Mouse (Mus musculus): ENCODE measurements around the gene Depdc5. TPM values are rescaled to one million over a fixed set of nuclear protein-coding genes. Genes with fewer than 3 reads are reported as not detected.
"Not testable (repeated sequence)": the region's sequence is repeated elsewhere in the genome, so short reads cannot be mapped to it uniquely, and the experiment has no call there.

Depdc5 gene
- total and polyA plus RNA-seq, 3 experiments: 21.1 to 39.3 (median 36.6) TPM

DNA sequence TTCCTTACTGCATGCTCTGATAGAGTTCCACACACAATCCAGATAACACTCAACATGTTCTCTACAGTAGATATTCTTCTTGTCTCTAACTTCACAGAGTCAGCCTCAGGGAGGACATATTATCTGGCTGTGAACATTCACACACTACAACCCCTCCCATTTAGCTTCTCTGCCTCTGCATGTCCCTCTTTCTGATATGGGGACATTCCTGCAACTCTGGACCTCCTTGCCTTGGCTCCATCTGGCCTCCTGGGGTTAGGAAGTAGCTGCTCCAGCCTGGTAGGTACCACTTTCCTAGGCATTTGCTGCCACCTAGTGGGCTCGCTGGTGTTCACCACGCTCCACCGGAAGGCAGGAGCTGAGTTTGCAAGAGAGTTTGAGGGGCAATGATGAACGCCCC, 169.6 kb downstream of the Depdc5 start (continued):
- no peak for TF ChIP-seq RCOR1 (conservative IDR thresholded peaks at IDR 0.05; ENCODE audit: low read depth, low read length)

DNA sequence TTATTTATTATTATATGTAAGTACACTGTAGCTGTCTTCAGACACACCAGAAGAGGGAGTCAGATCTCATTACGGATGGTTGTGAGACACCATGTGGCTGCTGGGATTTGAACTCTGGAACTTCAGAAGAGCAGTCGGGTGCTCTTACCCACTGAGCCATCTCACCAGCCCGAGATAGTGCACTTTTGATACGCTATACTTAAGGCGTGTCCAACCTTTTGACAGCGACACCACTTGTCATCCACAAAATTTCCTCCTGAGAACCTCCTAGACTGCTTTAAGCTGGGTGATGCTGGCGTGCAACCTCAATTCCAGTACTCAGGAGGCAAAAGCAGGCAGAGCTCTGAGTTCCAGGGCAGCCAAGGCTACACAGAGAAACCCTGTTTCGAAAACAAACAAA, 170.1 kb downstream of the Depdc5 start:
- H3K79me2 ChIP-seq (replicated peaks; ENCODE audit: control insufficient read depth, extremely low read depth, insufficient read depth, poor library complexity, severe bottlenecking); DNase-seq (ENCODE audit: extremely low read depth); H3K4me3 ChIP-seq (replicated peaks in 1 of 3; ENCODE audit: low read depth in 2 of 3, low read length in 2 of 3, poor library complexity in 1 of 3); H3K9ac ChIP-seq (ENCODE audit: insufficient read depth, low read depth); H3K4me2 ChIP-seq (ENCODE audit: insufficient read depth, low read depth, poor library complexity, severe bottlenecking); H3K36me3 ChIP-seq (replicated peaks in 1 of 2; ENCODE audit: control insufficient read depth in 1 of 2, insufficient read depth in 1 of 2, low read length in 1 of 2); H3K27ac ChIP-seq (ENCODE audit: insufficient read depth, low read depth); H3K9me3 ChIP-seq (replicated peaks; ENCODE audit: low read length); H3K27me3 ChIP-seq (replicated peaks); dilution Hi-C loops (cut with MboI; ENCODE audit: extremely low pct_ligation_motif_present, extremely low pct_unique_long_range_greater_than_20kb, low sequenced_read_pairs): not testable (repeated sequence)
- H3K4me1 ChIP-seq (ENCODE audit: control insufficient read depth in 1 of 2, insufficient read depth in 2 of 2): peaks cover 2 to 10% of the 10 kb centered on the region in 2 experiments
- TF ChIP-seq TBP (conservative IDR thresholded peaks at IDR 0.05; ENCODE audit: low read depth, low read length) (peak; percentile 92), CTCF (conservative IDR thresholded peaks at IDR 0.05 in 1 of 2, IDR thresholded peaks at IDR 0.05 in 1 of 2; ENCODE audit: low read depth in 2 of 2, low read length in 2 of 2) (0 out of 4 replicates have a peak, but pooled peaks of 1 of the 2 experiments have one; percentile 0)
- in situ Hi-C loops (cut with MboI; ENCODE audit: low pct_ligation_motif_present, low pct_unique_long_range_greater_than_20kb, low sequenced_read_pairs): loop anchor here (25.0 kb wide), 1 partner anchor 446 kb away; no protein-coding TSS in a partner anchor

DNA sequence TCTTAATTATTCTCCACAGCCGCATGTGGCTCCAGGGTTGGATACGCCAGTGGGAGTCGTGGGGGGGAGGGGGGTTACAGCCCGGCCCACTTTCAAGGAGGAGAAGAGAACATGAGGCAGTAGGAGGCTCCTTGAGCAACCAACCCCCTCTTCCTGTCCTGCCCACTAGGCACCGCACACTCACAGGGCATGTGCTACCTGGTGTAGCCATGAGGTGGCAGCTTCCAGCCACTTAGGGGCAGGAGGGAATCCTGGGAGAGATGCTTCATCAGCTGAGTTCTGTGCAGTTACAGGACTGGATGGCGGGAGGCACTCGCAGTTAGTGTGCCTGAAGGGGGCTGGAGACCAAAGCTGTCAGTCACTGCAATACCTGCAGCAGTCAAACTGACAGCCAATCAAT, 170.6 kb downstream of the Depdc5 start:
- H3K4me2 ChIP-seq (ENCODE audit: insufficient read depth, low read depth, poor library complexity, severe bottlenecking): no peak overlapping the region
- H3K36me3 ChIP-seq (replicated peaks in 1 of 2; ENCODE audit: control insufficient read depth in 1 of 2, insufficient read depth in 1 of 2, low read length in 1 of 2): peaks cover 0 to 5% of the 10 kb centered on the region in 2 experiments
- H3K4me1 ChIP-seq (ENCODE audit: control insufficient read depth in 1 of 2, insufficient read depth in 2 of 2): peaks cover 3 to 14% of the 10 kb centered on the region in 2 experiments
- dilution Hi-C loops (cut with MboI; ENCODE audit: extremely low pct_ligation_motif_present, extremely low pct_unique_long_range_greater_than_20kb, low sequenced_read_pairs): no loop called here
- no peak overlapping the region for H3K27ac ChIP-seq (ENCODE audit: insufficient read depth, low read depth)
- H3K9me3 ChIP-seq (replicated peaks; ENCODE audit: low read length): peaks cover 6% of the 10 kb centered on the region
- no peak overlapping the region for H3K4me3 ChIP-seq (replicated peaks in 1 of 3; ENCODE audit: low read depth in 2 of 3, low read length in 2 of 3, poor library complexity in 1 of 3)
- no peak overlapping the region for H3K9ac ChIP-seq (ENCODE audit: insufficient read depth, low read depth)
- DNase-seq (ENCODE audit: extremely low read depth): peak; percentile 76
- in situ Hi-C loops (cut with MboI; ENCODE audit: low pct_ligation_motif_present, low pct_unique_long_range_greater_than_20kb, low sequenced_read_pairs): loop anchor here (25.0 kb wide), 1 partner anchor 447 kb away; no protein-coding TSS in a partner anchor
- no peaks in the 10 kb centered on the region for H3K79me2 ChIP-seq (replicated peaks; ENCODE audit: control insufficient read depth, extremely low read depth, insufficient read depth, poor library complexity, severe bottlenecking)
- no peaks in the 10 kb centered on the region for H3K27me3 ChIP-seq (replicated peaks)
- TF ChIP-seq HCFC1 (IDR thresholded peaks at IDR 0.05; ENCODE audit: low read depth, low read length): no peak; the same call in 1 of the 2 replicates
- no peak for TF ChIP-seq ZKSCAN1 (IDR thresholded peaks at IDR 0.05; ENCODE audit: borderline replicate concordance, low read depth, low read length)
- TF ChIP-seq MYC (IDR thresholded peaks at IDR 0.05; ENCODE audit: low read depth, low read length): 0 out of 2 replicates have a peak, but pooled peaks have one; percentile 14
- peak; percentile 13; the same call in 1 of the 2 replicates for TF ChIP-seq TCF12 (IDR thresholded peaks at IDR 0.05; ENCODE audit: low read depth, low read length)
- TF ChIP-seq KAT2A (IDR thresholded peaks at IDR 0.05; ENCODE audit: insufficient replicate concordance, low read length): 0 out of 2 replicates have a peak, but pooled peaks have one; percentile 30
- TF ChIP-seq PAX5 (IDR thresholded peaks at IDR 0.05; ENCODE audit: low read length): no peak
- no peak for TF ChIP-seq POLR2AphosphoS2 (IDR thresholded peaks at IDR 0.05; ENCODE audit: low read depth, low read length)
- no peak for TF ChIP-seq EP300 (IDR thresholded peaks at IDR 0.05; ENCODE audit: low read length)
- TF ChIP-seq JUND (conservative IDR thresholded peaks at IDR 0.05; ENCODE audit: low read depth, low read length): no peak
- TF ChIP-seq ZNF384 (IDR thresholded peaks at IDR 0.05; ENCODE audit: low read depth, low read length): no peak
- no peak for TF ChIP-seq JUN (IDR thresholded peaks at IDR 0.05; ENCODE audit: insufficient read depth, low read depth, low read length)
- TF ChIP-seq CTCF (conservative IDR thresholded peaks at IDR 0.05 in 1 of 2, IDR thresholded peaks at IDR 0.05 in 1 of 2; ENCODE audit: low read depth in 2 of 2, low read length in 2 of 2): peak; percentile 12 to 71; a peak in 2 of 4 replicates
- 0 out of 2 replicates have a peak, but pooled peaks have one; percentile 24 for TF ChIP-seq IRF4 (IDR thresholded peaks at IDR 0.05; ENCODE audit: low read depth, low read length)
- TF ChIP-seq SMC3 (IDR thresholded peaks at IDR 0.05; ENCODE audit: low read depth, low read length): peak; percentile 63
- peak; percentile 49 for TF ChIP-seq ELF1 (IDR thresholded peaks at IDR 0.05; ENCODE audit: low read depth, low read length)
- TF ChIP-seq USF1 (IDR thresholded peaks at IDR 0.05; ENCODE audit: low read depth, low read length): no peak
- no peak for TF ChIP-seq ZC3H11A (IDR thresholded peaks at IDR 0.05; ENCODE audit: low read depth, low read length)
- TF ChIP-seq NELFE (IDR thresholded peaks at IDR 0.05; ENCODE audit: low read depth, low read length): 0 out of 2 replicates have a peak, but pooled peaks have one; percentile 37
- peak; percentile 64 for TF ChIP-seq MAX (IDR thresholded peaks at IDR 0.05; ENCODE audit: low read length)
- TF ChIP-seq MEF2A (IDR thresholded peaks at IDR 0.05; ENCODE audit: borderline replicate concordance, low read depth, low read length): 0 out of 2 replicates have a peak, but pooled peaks have one; percentile 18
- TF ChIP-seq RAD21 (IDR thresholded peaks at IDR 0.05; ENCODE audit: low read depth, low read length): peak; percentile 59
